In the genomic region with DNA sequence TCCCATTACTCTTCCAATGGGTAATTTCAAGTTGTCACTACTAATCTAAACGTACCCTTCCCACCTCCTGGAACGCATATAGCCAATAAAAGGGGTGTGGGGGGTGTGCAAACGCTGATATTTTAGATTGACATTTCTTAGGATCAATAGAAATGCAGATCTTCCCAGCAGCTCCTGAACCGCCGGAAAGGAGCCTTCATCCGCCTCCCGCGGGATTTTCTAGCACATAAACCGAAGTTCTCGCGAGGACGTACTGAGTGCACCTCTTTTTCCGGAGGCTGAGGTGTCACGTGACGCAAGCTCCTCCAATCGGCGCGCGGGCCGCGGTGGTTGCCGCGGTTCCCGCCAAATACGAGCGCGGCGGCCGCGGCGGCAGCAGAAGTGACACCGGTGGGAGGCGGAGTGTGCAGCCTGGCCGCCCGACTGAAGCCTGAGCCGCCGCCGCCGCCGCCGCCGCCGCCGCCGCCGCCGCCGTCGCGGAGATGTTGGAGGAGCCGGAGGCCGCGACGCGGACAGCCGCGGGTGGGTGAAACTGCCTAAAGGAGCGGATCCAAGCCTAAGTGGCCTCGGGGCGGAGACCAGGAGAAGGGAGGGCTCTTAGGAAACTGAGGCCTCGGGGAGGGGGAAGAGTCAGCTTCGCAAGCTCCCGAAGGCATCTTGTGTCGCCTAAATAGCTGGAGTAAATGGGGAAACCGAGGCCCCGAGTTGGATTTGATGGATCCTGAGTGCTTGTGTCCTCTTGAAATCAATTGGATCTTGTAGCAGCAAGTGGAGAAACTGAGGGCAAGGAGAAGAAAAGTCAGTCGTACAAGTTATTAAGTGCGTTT, we compare ENCODE assay signal across 7 mouse cellular contexts. TPM values are rescaled to one million over a fixed set of nuclear protein-coding genes. Genes with fewer than 3 reads are reported as not detected.
DNase-seq lines count a peak whose midpoint lies in the region; ATAC-seq lines count a peak whose summit lies in the region.

Gene Chaf1a (plus strand): TSS at position 410 of the 827 bp plus-strand sequence.

- under 1% methylated on average over 68 of the region's 68 CpGs for WGBS in embryonic facial prominence, embryonic 12.5 days
- under 1% methylated on average over 67 of the region's 68 CpGs for WGBS in limb, embryonic 11.5 days
- under 1% methylated on average over 68 of the region's 68 CpGs for WGBS in midbrain, embryonic 14.5 days

- ATAC-seq in embryonic facial prominence, embryonic 12.5 days (ENCODE audit: insufficient number of reproducible peaks, insufficient read depth, low FRiP score, low TSS enrichment) = peak; percentile 83
- ATAC-seq in limb, embryonic 11.5 days (ENCODE audit: insufficient number of reproducible peaks, low FRiP score, low TSS enrichment, low read depth) = peak; percentile 75
- ATAC-seq in midbrain, embryonic 14.5 days (ENCODE audit: low FRiP score, low TSS enrichment) = peak; percentile 87

- H3K9ac ChIP-seq in embryonic facial prominence, embryonic 12.5 days = peak within 1 kb of the TSS; percentile 83
- H3K9ac ChIP-seq in limb, embryonic 11.5 days (ENCODE audit: low read length) = peak within 1 kb of the TSS; percentile 92
- peak within 1 kb of the TSS; percentile 60 for H3K9ac ChIP-seq in midbrain, embryonic 14.5 days (replicated peaks; ENCODE audit: low read length)

- peaks cover 18% of the 10 kb centered on the region for H3K4me1 ChIP-seq in embryonic facial prominence, embryonic 12.5 days
- peaks cover 4% of the 10 kb centered on the region; the same call in 1 of the 2 replicates for H3K4me1 ChIP-seq in limb, embryonic 11.5 days (ENCODE audit: control insufficient read depth, insufficient read depth, low read length)
- peaks cover 13% of the 10 kb centered on the region for H3K4me1 ChIP-seq in midbrain, embryonic 14.5 days (ENCODE audit: control insufficient read depth, insufficient read depth, low read length)

- DNase-seq in adrenal gland, postnatal 25 days = peak; percentile 97
- peak; percentile 100 for DNase-seq in heart, adult 11 months
- peak; percentile 96 for DNase-seq in kidney, adult 18-20 months
- peak; percentile 96 for DNase-seq in limb, embryonic 11.5 days (ENCODE audit: low spot score)
- DNase-seq in midbrain, embryonic 14.5 days = peak; percentile 100
- DNase-seq in spleen, adult 18-20 months = peak; percentile 87 to 93

- H3K4me2 ChIP-seq in embryonic facial prominence, embryonic 12.5 days (replicated peaks) = peak within 1 kb of the TSS; percentile 73
- peak within 1 kb of the TSS; percentile 87 for H3K4me2 ChIP-seq in limb, embryonic 11.5 days (ENCODE audit: low read depth, severe bottlenecking)
- peak within 1 kb of the TSS; percentile 91 for H3K4me2 ChIP-seq in midbrain, embryonic 14.5 days (ENCODE audit: low read length)

- H3K27me3 ChIP-seq in embryonic facial prominence, embryonic 12.5 days = no peaks in the 10 kb centered on the region
- no peaks in the 10 kb centered on the region for H3K27me3 ChIP-seq in limb, embryonic 11.5 days (ENCODE audit: control insufficient read depth, insufficient read depth, low read length)
- H3K27me3 ChIP-seq in midbrain, embryonic 14.5 days (ENCODE audit: control insufficient read depth, insufficient read depth, low read length) = no peaks in the 10 kb centered on the region

- H3K36me3 ChIP-seq in embryonic facial prominence, embryonic 12.5 days = peaks cover 20% of the 10 kb centered on the region
- H3K36me3 ChIP-seq in limb, embryonic 11.5 days (ENCODE audit: control insufficient read depth, insufficient read depth, low read length) = peaks cover 3% of the 10 kb centered on the region; the same call in 1 of the 2 replicates
- H3K36me3 ChIP-seq in midbrain, embryonic 14.5 days (ENCODE audit: control insufficient read depth, insufficient read depth, low read length) = peaks cover 2% of the 10 kb centered on the region; the same call in 1 of the 2 replicates

- peak within 1 kb of the TSS; percentile 84 for H3K27ac ChIP-seq in embryonic facial prominence, embryonic 12.5 days
- H3K27ac ChIP-seq in limb, embryonic 11.5 days (replicated peaks; ENCODE audit: low read depth, low read length) = peak within 1 kb of the TSS; percentile 79
- H3K27ac ChIP-seq in midbrain, embryonic 14.5 days (replicated peaks; ENCODE audit: low read depth, low read length) = peak within 1 kb of the TSS; percentile 76

- peak within 1 kb of the TSS; percentile 83 for H3K4me3 ChIP-seq in embryonic facial prominence, embryonic 12.5 days
- peak within 1 kb of the TSS; percentile 86 for H3K4me3 ChIP-seq in limb, embryonic 11.5 days (ENCODE audit: low read depth, low read length)
- peak within 1 kb of the TSS; percentile 77 for H3K4me3 ChIP-seq in midbrain, embryonic 14.5 days (replicated peaks; ENCODE audit: low read depth, low read length)

- H3K9me3 ChIP-seq in embryonic facial prominence, embryonic 12.5 days = no peaks in the 10 kb centered on the region
- H3K9me3 ChIP-seq in limb, embryonic 11.5 days (ENCODE audit: control insufficient read depth, low read length) = no peaks in the 10 kb centered on the region
- H3K9me3 ChIP-seq in midbrain, embryonic 14.5 days (ENCODE audit: control insufficient read depth, low read length) = no peaks in the 10 kb centered on the region

RNA-seq across cellular contexts. Expression of gene Chaf1a, which starts in this region (rescaled TPM):
- total RNA-seq in adrenal gland, postnatal 25 days (2021) = 8.2 and 9.8 TPM in 2 replicates
- polyA plus RNA-seq in embryonic facial prominence, embryonic 12.5 days (2016; fragmentation: Nextera tagmentation; extraction: Ambion mirVana) = 44.5 and 45.8 TPM in 2 replicates
- polyA plus RNA-seq in limb, embryonic 11.5 days (2014; fragmentation: Nextera tagmentation; extraction: Ambion mirVana) = 32.7 and 37.4 TPM in 2 replicates
- 3.3 and 4.8 TPM in 2 replicates for polyA plus RNA-seq in midbrain, embryonic 14.5 days (2014; fragmentation: Nextera tagmentation; extraction: Ambion mirVana)

Comparison
In these comparisons a context has a peak if more than half of its experiments do, and no peak if none do; other contexts are left out.
1. Peak in every context shown above with its lines: DNase-seq, ATAC-seq, H3K4me3 ChIP-seq and H3K27ac ChIP-seq.